Mouse (Mus musculus) MEL (cell line): ENCODE results near the gene Irx2. TPM values are rescaled to one million over a fixed set of nuclear protein-coding genes. Genes with fewer than 3 reads are reported as not detected.

Experiments
- DNase-seq: peaks from one replicate; pipeline ENCODE4 v3.0.0; 2011; ENCODE audit warnings: low read depth, low spot score
- H3K27ac ChIP-seq: 2 replicates; pipeline ENCODE4 v1.5.1; 2012; ENCODE audit warnings: low read depth, mild to moderate bottlenecking, control low read depth, low read length, moderate library complexity; ENCODE audit not compliant: control insufficient read depth
- H3K27me3 ChIP-seq, 2 experiments: fragments of 150-350 bp in 1 of 2; sonication (generic) in 1 of 2; 2 replicates each; pipeline ENCODE4 v1.6.1; 2012; ENCODE audit warnings: low read length in 2 of 2, mild to moderate bottlenecking in 2 of 2, improper control_type of control experiment in 1 of 2, moderate library complexity in 1 of 2; ENCODE audit not compliant: insufficient read depth in 2 of 2, control insufficient read depth in 1 of 2
- H3K36me3 ChIP-seq, 2 experiments: 2 replicates each; pipeline ENCODE4 v1.6.1; 2012 to 2014; ENCODE audit warnings: low read length in 2 of 2, improper control_type of control experiment in 1 of 2, inconsistent platforms in 1 of 2, mild to moderate bottlenecking in 1 of 2; ENCODE audit not compliant: insufficient read depth in 2 of 2, control insufficient read depth in 1 of 2
- H3K4me1 ChIP-seq, 2 experiments: fragments of 150-350 bp in 1 of 2; sonication (generic) in 1 of 2; 2 replicates each; pipeline ENCODE4 v1.6.1; 2012; ENCODE audit warnings: low read length in 2 of 2, improper control_type of control experiment in 1 of 2, mild to moderate bottlenecking in 1 of 2; ENCODE audit not compliant: insufficient read depth in 2 of 2, control insufficient read depth in 1 of 2
- H3K4me3 ChIP-seq, 2 experiments: fragments of 150-350 bp in 1 of 2; sonication (generic) in 1 of 2; 2 replicates each; pipeline ENCODE4 v1.5.1; 2012; ENCODE audit warnings: low read depth in 2 of 2, low read length in 2 of 2, mild to moderate bottlenecking in 2 of 2, moderate library complexity in 2 of 2, control low read depth in 1 of 2, improper control_type of control experiment in 1 of 2; ENCODE audit not compliant: control insufficient read depth in 1 of 2, insufficient read depth in 1 of 2
- H3K79me2 ChIP-seq: 2 replicates; pipeline ENCODE4 v1.6.1; 2012; ENCODE audit warnings: mild to moderate bottlenecking, low read length, moderate library complexity; ENCODE audit not compliant: control insufficient read depth, poor library complexity, insufficient read depth
- H3K9ac ChIP-seq: 2 replicates; pipeline ENCODE4 v1.6.1; 2012; ENCODE audit warnings: low read depth, mild to moderate bottlenecking, control low read depth, low read length, moderate library complexity; ENCODE audit not compliant: control insufficient read depth, poor library complexity, severe bottlenecking
- H3K9me3 ChIP-seq: fragments of 150-350 bp; sonication (generic); replicated peaks from 2 replicates; pipeline ENCODE4 v1.6.1; 2012; ENCODE audit warnings: mild to moderate bottlenecking, low read length, improper control_type of control experiment, moderate library complexity; ENCODE audit not compliant: insufficient read depth
- CHD2 ChIP-seq: IDR thresholded peaks from 2 replicates; pipeline ENCODE4 v1.6.1; 2011; ENCODE audit warnings: low read length, improper control_type of control experiment
- CTCF ChIP-seq, 3 experiments: IDR thresholded peaks in 2 of 3; conservative IDR thresholded peaks in 1 of 3; 2 replicates each; pipeline ENCODE4 v1.5.1; 2011 to 2012; ENCODE audit warnings: low read length in 3 of 3, low read depth in 2 of 3, mild to moderate bottlenecking in 2 of 3, improper control_type of control experiment in 1 of 3, inconsistent platforms in 1 of 3, mixed read lengths in 1 of 3, moderate library complexity in 1 of 3; ENCODE audit not compliant: control insufficient read depth in 1 of 3, insufficient read depth in 1 of 3, poor library complexity in 1 of 3, severe bottlenecking in 1 of 3
- E2F4 ChIP-seq: IDR thresholded peaks from 2 replicates; pipeline ENCODE4 v1.6.1; 2011; ENCODE audit warnings: low read depth, low read length, improper control_type of control experiment, borderline replicate concordance
- ELF1 ChIP-seq: IDR thresholded peaks from 2 replicates; pipeline ENCODE4 v1.6.1; 2014; ENCODE audit warnings: low read depth, mild to moderate bottlenecking, inconsistent platforms, low read length, improper control_type of control experiment, moderate library complexity
- EP300 ChIP-seq, 2 experiments: IDR thresholded peaks; 2 replicates each; pipeline ENCODE4 v1.6.1; 2011; ENCODE audit warnings: improper control_type of control experiment in 2 of 2, low read length in 2 of 2, low read depth in 1 of 2, mild to moderate bottlenecking in 1 of 2
- HCFC1 ChIP-seq: IDR thresholded peaks from 2 replicates; pipeline ENCODE4 v1.6.1; 2012; ENCODE audit warnings: low read depth, mild to moderate bottlenecking, inconsistent platforms, low read length, improper control_type of control experiment, moderate library complexity
- KAT2A ChIP-seq: conservative IDR thresholded peaks from 2 replicates; pipeline ENCODE4 v1.6.1; 2012; ENCODE audit warnings: low read depth, low read length, improper control_type of control experiment, inconsistent platforms
- MAX ChIP-seq: IDR thresholded peaks from 2 replicates; pipeline ENCODE4 v1.6.1; 2011; ENCODE audit warnings: low read length, improper control_type of control experiment
- MAZ ChIP-seq: IDR thresholded peaks from 2 replicates; pipeline ENCODE4 v1.6.1; 2012; ENCODE audit warnings: low read depth, mild to moderate bottlenecking, inconsistent platforms, low read length, improper control_type of control experiment
- MYC ChIP-seq: IDR thresholded peaks from 2 replicates; pipeline ENCODE4 v1.6.1; 2011; ENCODE audit warnings: low read depth, mild to moderate bottlenecking, low read length, improper control_type of control experiment, moderate library complexity
- NELFE ChIP-seq: IDR thresholded peaks from 2 replicates; pipeline ENCODE4 v1.6.1; 2011; ENCODE audit warnings: low read depth, low read length, improper control_type of control experiment
- POLR2A ChIP-seq, 2 experiments: IDR thresholded peaks; 2 replicates each; pipeline ENCODE4 v1.6.1; 2011 to 2012; ENCODE audit warnings: low read length in 2 of 2, mild to moderate bottlenecking in 2 of 2, control low read depth in 1 of 2, improper control_type of control experiment in 1 of 2, low read depth in 1 of 2, moderate library complexity in 1 of 2; ENCODE audit not compliant: control insufficient read depth in 1 of 2, insufficient read depth in 1 of 2, poor library complexity in 1 of 2
- RAD21 ChIP-seq: IDR thresholded peaks from 2 replicates; pipeline ENCODE4 v1.6.1; 2011; ENCODE audit warnings: mild to moderate bottlenecking, low read depth, low read length, improper control_type of control experiment
- TAL1 ChIP-seq: IDR thresholded peaks from 2 replicates; pipeline ENCODE4 v1.6.1; 2012; ENCODE audit warnings: mild to moderate bottlenecking, inconsistent platforms, low read length, moderate library complexity, mixed read lengths
- TBP ChIP-seq: IDR thresholded peaks from 2 replicates; pipeline ENCODE4 v1.8.0; 2011; ENCODE audit warnings: low read depth, low read length, improper control_type of control experiment
- TCF12 ChIP-seq: IDR thresholded peaks from 2 replicates; pipeline ENCODE4 v1.6.1; 2014; ENCODE audit warnings: low read depth, mild to moderate bottlenecking, inconsistent platforms, low read length, improper control_type of control experiment, moderate library complexity
- UBTF ChIP-seq: IDR thresholded peaks from 2 replicates; pipeline ENCODE4 v1.6.1; 2012; ENCODE audit warnings: low read depth, mild to moderate bottlenecking, inconsistent platforms, low read length, improper control_type of control experiment, moderate library complexity, borderline replicate concordance; ENCODE audit not compliant: insufficient read depth
- USF1 ChIP-seq: IDR thresholded peaks from 2 replicates; pipeline ENCODE4 v1.6.1; 2014; ENCODE audit warnings: low read depth, mild to moderate bottlenecking, inconsistent platforms, low read length, improper control_type of control experiment, moderate library complexity
- ZC3H11A ChIP-seq: IDR thresholded peaks from 2 replicates; pipeline ENCODE4 v1.6.1; 2012; ENCODE audit warnings: low read depth, mild to moderate bottlenecking, inconsistent platforms, low read length, improper control_type of control experiment
- ZKSCAN1 ChIP-seq: IDR thresholded peaks from 2 replicates; pipeline ENCODE4 v1.6.1; 2012; ENCODE audit warnings: low read depth, mild to moderate bottlenecking, inconsistent platforms, low read length, improper control_type of control experiment, moderate library complexity
- polyA plus RNA-seq, 2 experiments: library from polyadenylated mRNA; stranded (reverse) in 1 of 2; unstranded in 1 of 2; fragments of >175 nt in 1 of 2; fragments of >200 nt in 1 of 2; gene quantifications; 2 replicates each; pipeline versions ENCODE4 v1.2.1 to v1.2.4; 2012; ENCODE audit warnings: low replicate concordance in 2 of 2, low read depth in 1 of 2; ENCODE audit not compliant: insufficient read length in 2 of 2, insufficient read depth in 1 of 2, missing spikeins in 1 of 2
- total RNA-seq: library from RNA; depleted of rRNA; stranded (reverse); fragments of 300-350 nt; gene quantifications from 2 replicates; pipeline ENCODE4 v1.2.3, GENCODE M21; 2012; rRNA removed

Irx2 gene
- total RNA-seq, result not detected in 2 replicates
- polyA plus RNA-seq, result not detected

GRCm38 (mm10) chr13:72628462-72628916, at the start of gene Irx2:
Gene Irx2, plus strand, starts transcription at chr13:72628820.
- DNase-seq, result no peak
- H3K27ac ChIP-seq, result no peak within 1 kb of the TSS
- H3K79me2 ChIP-seq, result no peaks in the 10 kb centered on the region
- H3K27me3 ChIP-seq, result no peaks in the 10 kb centered on the region
- H3K4me1 ChIP-seq, result no peaks in the 10 kb centered on the region
- no peaks in the 10 kb centered on the region for H3K9me3 ChIP-seq
- no peak for TF ChIP-seq HCFC1
- no peak for TF ChIP-seq KAT2A
- TF ChIP-seq TCF12, result no peak
- no peak for TF ChIP-seq CTCF (IDR thresholded peaks at IDR 0.05 in 2 of 3, conservative IDR thresholded peaks at IDR 0.05 in 1 of 3; ENCODE audit: control insufficient read depth in 1 of 3, insufficient read depth in 1 of 3, low read depth in 2 of 3, low read length in 3 of 3, poor library complexity in 1 of 3, severe bottlenecking in 1 of 3)
- no peak for TF ChIP-seq POLR2A (IDR thresholded peaks at IDR 0.05; ENCODE audit: control insufficient read depth in 1 of 2, insufficient read depth in 1 of 2, low read depth in 1 of 2, low read length in 2 of 2, poor library complexity in 1 of 2)
- no peak for TF ChIP-seq RAD21
- TF ChIP-seq MAX, result no peak
- TF ChIP-seq NELFE, result no peak
- no peak for TF ChIP-seq ZKSCAN1
- no peak within 1 kb of the TSS for H3K9ac ChIP-seq
- H3K36me3 ChIP-seq, result no peaks in the 10 kb centered on the region
- no peak within 1 kb of the TSS for H3K4me3 ChIP-seq

- H3K4me3 ChIP-seq, result no peak overlapping the region
Observed at GRCm38 (mm10) chr13:72581276-72581675, 47.3 kb upstream of the Irx2 start.

GRCm38 (mm10) chr13:72592526-72592925, 36.1 kb upstream of the Irx2 start:
- Histone ChIP-seq H3K9me3 (no peaks in the 10 kb centered on the region), H3K27ac (no peak overlapping the region), H3K4me1 (no peaks in the 10 kb centered on the region), H3K79me2 (no peaks in the 10 kb centered on the region), H3K36me3 (no peaks in the 10 kb centered on the region), H3K4me3 (no peak overlapping the region), H3K27me3 (no peaks in the 10 kb centered on the region), H3K9ac (no peak overlapping the region)
- no peak for DNase-seq
- TF ChIP-seq E2F4 (no peak), KAT2A (no peak), CHD2 (no peak), MAZ (no peak), UBTF (no peak), MYC (no peak), TBP (no peak), TAL1 (no peak), RAD21 (no peak), HCFC1 (no peak), ELF1 (no peak), EP300 (IDR thresholded peaks at IDR 0.05; ENCODE audit: low read depth in 1 of 2, low read length in 2 of 2) (no peak), NELFE (no peak), USF1 (no peak)

More at GRCm38 (mm10) chr13:72581276-72581675, 47.3 kb upstream of the Irx2 start:
- Histone ChIP-seq H3K4me1 (no peaks in the 10 kb centered on the region), H3K36me3 (no peaks in the 10 kb centered on the region), H3K9ac (no peak overlapping the region), H3K9me3 (no peaks in the 10 kb centered on the region), H3K79me2 (no peaks in the 10 kb centered on the region), H3K27me3 (no peaks in the 10 kb centered on the region), H3K27ac (no peak overlapping the region)
- no peak for TF ChIP-seq ZC3H11A
- no peak for DNase-seq
